Mouse (Mus musculus) frontal cortex, postnatal 36 days (tissue): ENCODE measurements at regions not wholly inside any gene's neighbourhood (a gene's known extent, or its start where the extent isn't known, plus 50 kb on each side); places are given as distances from the start of the nearest gene placed in this dataset.
A peak's percentile ranks its signal among the peaks of the same experiment; 100 is the strongest.
"Not testable (repeated sequence)": the region's sequence is repeated elsewhere in the genome, so short reads cannot be mapped to it uniquely, and the experiment has no call there.

Experiments used
- DNase-seq, 2 experiments: peaks; one replicate each; pipeline ENCODE4 v3.0.0; 2022; ENCODE audit warnings: low spot score in 2 of 2

- no peak for DNase-seq
These were observed 1006.6 kb upstream of the Gm8797 start for GRCm38 (mm10) chr3:4744003-4744402.

GRCm38 (mm10) chr3:4744611-4745010 is 1006.0 kb upstream of the Gm8797 start:
- no peak for DNase-seq

- DNase-seq = no peak
These were observed 994.5 kb upstream of the Gm8797 start for GRCm38 (mm10) chr3:4756099-4756498.

- DNase-seq = no peak
These were observed 993.5 kb upstream of the Gm8797 start for GRCm38 (mm10) chr3:4757113-4757512.

- no peak for DNase-seq
These were observed 987.5 kb upstream of the Gm8797 start for GRCm38 (mm10) chr3:4763076-4763475.

GRCm38 (mm10) chr3:4776632-4777031 is 974.0 kb upstream of the Gm8797 start:
- DNase-seq = no peak

GRCm38 (mm10) chr3:4785160-4785559 is 965.4 kb upstream of the Gm8797 start:
- no peak for DNase-seq

GRCm38 (mm10) chr3:4793141-4793540 is 957.5 kb upstream of the Gm8797 start:
- DNase-seq = no peak

GRCm38 (mm10) chr3:4796041-4796908 is 954.3 kb upstream of the Gm8797 start:
- DNase-seq = no peak

- peak; percentile 61 to 75 for DNase-seq
These were observed 953.6 kb upstream of the Gm8797 start for GRCm38 (mm10) chr3:4796909-4797566.

- peak in 1 of 2 experiments; percentile 3 for DNase-seq
These were observed 953.1 kb upstream of the Gm8797 start for GRCm38 (mm10) chr3:4797567-4797940.

- no peak for DNase-seq
These were observed 952.2 kb upstream of the Gm8797 start for GRCm38 (mm10) chr3:4798366-4798765.

GRCm38 (mm10) chr3:4834459-4834858 is 916.1 kb upstream of the Gm8797 start:
- no peak for DNase-seq

GRCm38 (mm10) chr3:4835645-4836044 is 915.0 kb upstream of the Gm8797 start:
- DNase-seq = no peak

GRCm38 (mm10) chr3:4836888-4837287 is 913.7 kb upstream of the Gm8797 start:
- no peak for DNase-seq

GRCm38 (mm10) chr3:4854958-4855566 is 895.5 kb upstream of the Gm8797 start:
- no peak for DNase-seq

GRCm38 (mm10) chr3:4856571-4856970 is 894.0 kb upstream of the Gm8797 start:
- DNase-seq = no peak

GRCm38 (mm10) chr3:4866226-4866625 is 884.4 kb upstream of the Gm8797 start:
- no peak for DNase-seq

GRCm38 (mm10) chr3:4885916-4886315 is 864.7 kb upstream of the Gm8797 start:
- DNase-seq = no peak

GRCm38 (mm10) chr3:4893108-4893507 is 857.5 kb upstream of the Gm8797 start:
- no peak for DNase-seq

GRCm38 (mm10) chr3:4895811-4896210 is 854.8 kb upstream of the Gm8797 start:
- DNase-seq = no peak

GRCm38 (mm10) chr3:4907556-4907955 is 843.0 kb upstream of the Gm8797 start:
- DNase-seq = not testable (repeated sequence)

- DNase-seq = not testable (repeated sequence)
These were observed 819.9 kb upstream of the Gm8797 start for GRCm38 (mm10) chr3:4930731-4931130.
